Mouse (Mus musculus): ENCODE measurements at regions not wholly inside any gene's neighbourhood (a gene's known extent, or its start where the extent isn't known, plus 50 kb on each side); places are given as distances from the start of the nearest gene placed in this dataset.

GRCm38 (mm10) chr13:26061322-26061721 is 708.6 kb downstream of the Hdgfl1 start:
- Histone ChIP-seq H3K27me3 (ENCODE audit: control insufficient read depth, insufficient read depth, insufficient read length) (no peaks in the 10 kb centered on the region), H3ac (ENCODE audit: control insufficient read depth, insufficient read length) (no peak overlapping the region), H3K4me3 (no peak overlapping the region), H3K36me3 (ENCODE audit: control insufficient read depth, insufficient read depth) (no peaks in the 10 kb centered on the region), H3K4me2 (ENCODE audit: low read depth) (no peak overlapping the region), H3K79me2 (ENCODE audit: control insufficient read depth, insufficient read depth) (no peaks in the 10 kb centered on the region)
- TF ChIP-seq MYOG (IDR thresholded peaks at IDR 0.05; ENCODE audit: control insufficient read depth in 1 of 3, insufficient read depth in 1 of 3, insufficient read length in 2 of 3, low read depth in 2 of 3), result no peak
- no peak for TF ChIP-seq TCF12 (IDR thresholded peaks at IDR 0.05; ENCODE audit: insufficient read depth, poor library complexity, severe bottlenecking)
- TF ChIP-seq MYOD1 (IDR thresholded peaks at IDR 0.05; ENCODE audit: control insufficient read depth in 1 of 3, insufficient read length in 2 of 3, low read depth in 2 of 3), result no peak
- no peak for TF ChIP-seq POLR2A (IDR thresholded peaks at IDR 0.05; ENCODE audit: insufficient read length, low read depth)
- no peak for TF ChIP-seq REST (IDR thresholded peaks at IDR 0.05; ENCODE audit: insufficient read depth, insufficient read length)
- no peak for TF ChIP-seq POLR2AphosphoS2 (IDR thresholded peaks at IDR 0.05; ENCODE audit: insufficient read length, low read depth)
- no peak for TF ChIP-seq E2F4 (IDR thresholded peaks at IDR 0.05; ENCODE audit: insufficient read depth)
- TF ChIP-seq SRF (IDR thresholded peaks at IDR 0.05; ENCODE audit: control insufficient read depth, insufficient read length, low read depth), result no peak
- no peak for TF ChIP-seq USF1 (IDR thresholded peaks at IDR 0.05; ENCODE audit: low read depth)
- no peak for TF ChIP-seq CEBPB (IDR thresholded peaks at IDR 0.05; ENCODE audit: insufficient read depth, poor library complexity, severe bottlenecking)
- no peak for TF ChIP-seq TCF3 (IDR thresholded peaks at IDR 0.05; ENCODE audit: insufficient read length, low read depth)
- TF ChIP-seq MAX (IDR thresholded peaks at IDR 0.05; ENCODE audit: low read depth), result no peak

GRCm38 (mm10) chr13:26037699-26038098 is 732.3 kb downstream of the Hdgfl1 start:
- Histone ChIP-seq H3K4me3 (no peak overlapping the region), H3ac (ENCODE audit: control insufficient read depth, insufficient read length) (no peak overlapping the region), H3K36me3 (ENCODE audit: control insufficient read depth, insufficient read depth) (no peaks in the 10 kb centered on the region), H3K27me3 (ENCODE audit: control insufficient read depth, insufficient read depth, insufficient read length) (no peaks in the 10 kb centered on the region), H3K79me2 (ENCODE audit: control insufficient read depth, insufficient read depth) (no peaks in the 10 kb centered on the region), H3K4me2 (ENCODE audit: low read depth) (no peak overlapping the region)
- TF ChIP-seq SRF (IDR thresholded peaks at IDR 0.05; ENCODE audit: control insufficient read depth, insufficient read length, low read depth), result no peak
- TF ChIP-seq CEBPB (IDR thresholded peaks at IDR 0.05; ENCODE audit: insufficient read depth, poor library complexity, severe bottlenecking), result no peak
- no peak for TF ChIP-seq TCF12 (IDR thresholded peaks at IDR 0.05; ENCODE audit: insufficient read depth, poor library complexity, severe bottlenecking)
- no peak for TF ChIP-seq USF1 (IDR thresholded peaks at IDR 0.05; ENCODE audit: low read depth)
- TF ChIP-seq E2F4 (IDR thresholded peaks at IDR 0.05; ENCODE audit: insufficient read depth), result no peak
- TF ChIP-seq MAX (IDR thresholded peaks at IDR 0.05; ENCODE audit: low read depth), result no peak
- TF ChIP-seq REST (IDR thresholded peaks at IDR 0.05; ENCODE audit: insufficient read depth, insufficient read length), result no peak

- no peak overlapping the region for H3K4me3 ChIP-seq
- no peaks in the 10 kb centered on the region for H3K79me2 ChIP-seq (ENCODE audit: control insufficient read depth, insufficient read depth)
- no peaks in the 10 kb centered on the region for H3K27me3 ChIP-seq (ENCODE audit: control insufficient read depth, insufficient read depth, insufficient read length)
- TF ChIP-seq POLR2A (IDR thresholded peaks at IDR 0.05; ENCODE audit: insufficient read length, low read depth) (no peak), USF1 (IDR thresholded peaks at IDR 0.05; ENCODE audit: low read depth) (no peak), TCF12 (IDR thresholded peaks at IDR 0.05; ENCODE audit: insufficient read depth, poor library complexity, severe bottlenecking) (no peak)
- no peaks in the 10 kb centered on the region for H3K36me3 ChIP-seq (ENCODE audit: control insufficient read depth, insufficient read depth)
- no peak overlapping the region for H3K4me2 ChIP-seq (ENCODE audit: low read depth)
- H3ac ChIP-seq (ENCODE audit: control insufficient read depth, insufficient read length), result no peak overlapping the region
Measured at GRCm38 (mm10) chr13:26026386-26026785, 743.6 kb downstream of the Hdgfl1 start.

GRCm38 (mm10) chr13:26024696-26025095 is 745.3 kb downstream of the Hdgfl1 start:
- Histone ChIP-seq H3ac (ENCODE audit: control insufficient read depth, insufficient read length) (no peak overlapping the region), H3K4me2 (ENCODE audit: low read depth) (peak overlapping the region; percentile 14), H3K36me3 (ENCODE audit: control insufficient read depth, insufficient read depth) (no peaks in the 10 kb centered on the region), H3K27me3 (ENCODE audit: control insufficient read depth, insufficient read depth, insufficient read length) (no peaks in the 10 kb centered on the region), H3K4me3 (no peak overlapping the region), H3K79me2 (ENCODE audit: control insufficient read depth, insufficient read depth) (no peaks in the 10 kb centered on the region)
- TF ChIP-seq POLR2AphosphoS2 (IDR thresholded peaks at IDR 0.05; ENCODE audit: insufficient read length, low read depth), result no peak
- TF ChIP-seq USF1 (IDR thresholded peaks at IDR 0.05; ENCODE audit: low read depth), result no peak
- no peak for TF ChIP-seq MYOG (IDR thresholded peaks at IDR 0.05; ENCODE audit: control insufficient read depth in 1 of 3, insufficient read depth in 1 of 3, insufficient read length in 2 of 3, low read depth in 2 of 3)
- TF ChIP-seq TCF3 (IDR thresholded peaks at IDR 0.05; ENCODE audit: insufficient read length, low read depth), result no peak
- TF ChIP-seq CEBPB (IDR thresholded peaks at IDR 0.05; ENCODE audit: insufficient read depth, poor library complexity, severe bottlenecking), result no peak
- TF ChIP-seq MYOD1 (IDR thresholded peaks at IDR 0.05; ENCODE audit: control insufficient read depth in 1 of 3, insufficient read length in 2 of 3, low read depth in 2 of 3), result no peak
- TF ChIP-seq SRF (IDR thresholded peaks at IDR 0.05; ENCODE audit: control insufficient read depth, insufficient read length, low read depth), result no peak
- TF ChIP-seq TCF12 (IDR thresholded peaks at IDR 0.05; ENCODE audit: insufficient read depth, poor library complexity, severe bottlenecking), result no peak
- no peak for TF ChIP-seq E2F4 (IDR thresholded peaks at IDR 0.05; ENCODE audit: insufficient read depth)
- TF ChIP-seq POLR2A (IDR thresholded peaks at IDR 0.05; ENCODE audit: insufficient read length, low read depth), result no peak
- no peak for TF ChIP-seq REST (IDR thresholded peaks at IDR 0.05; ENCODE audit: insufficient read depth, insufficient read length)
- no peak for TF ChIP-seq MAX (IDR thresholded peaks at IDR 0.05; ENCODE audit: low read depth)

- Histone ChIP-seq H3K79me2 (ENCODE audit: control insufficient read depth, insufficient read depth) (no peaks in the 10 kb centered on the region), H3K27me3 (ENCODE audit: control insufficient read depth, insufficient read depth, insufficient read length) (no peaks in the 10 kb centered on the region), H3K4me3 (no peak overlapping the region), H3K36me3 (ENCODE audit: control insufficient read depth, insufficient read depth) (no peaks in the 10 kb centered on the region), H3ac (ENCODE audit: control insufficient read depth, insufficient read length) (no peak overlapping the region), H3K4me2 (ENCODE audit: low read depth) (no peak overlapping the region)
- TF ChIP-seq MYOD1 (IDR thresholded peaks at IDR 0.05; ENCODE audit: control insufficient read depth in 1 of 3, insufficient read length in 2 of 3, low read depth in 2 of 3) (no peak), TCF12 (IDR thresholded peaks at IDR 0.05; ENCODE audit: insufficient read depth, poor library complexity, severe bottlenecking) (no peak), TCF3 (IDR thresholded peaks at IDR 0.05; ENCODE audit: insufficient read length, low read depth) (no peak), MYOG (IDR thresholded peaks at IDR 0.05; ENCODE audit: control insufficient read depth in 1 of 3, insufficient read depth in 1 of 3, insufficient read length in 2 of 3, low read depth in 2 of 3) (no peak)
Measured at GRCm38 (mm10) chr13:26020491-26020890, 749.5 kb downstream of the Hdgfl1 start.

Measured in myocyte (in vitro differentiated cells).